Mouse (Mus musculus) gastrocnemius, postnatal 10 days (tissue): ENCODE measurements around the gene Ncbp2. TPM values are rescaled to one million over a fixed set of nuclear protein-coding genes. Genes with fewer than 3 reads are reported as not detected.
"Not testable (repeated sequence)": the region's sequence is repeated elsewhere in the genome, so short reads cannot be mapped to it uniquely, and the experiment has no call there.

ENCODE experiments used
- DNase-seq: peaks from one replicate; pipeline ENCODE4 v3.0.0; 2021; ENCODE audit warnings: mixed read lengths
- total RNA-seq, 2 experiments: library from RNA; stranded (reverse); gene quantifications; 2 replicates each; pipeline ENCODE4 v1.2.3; 2021

Ncbp2 gene
- total RNA-seq, 2 experiments from 2014 or later, result 18.7 to 23.6 TPM

- no peak for DNase-seq
These were observed 13.7 kb upstream of the Ncbp2 start for GRCm38 (mm10) chr16:31934550-31935010.

GRCm38 (mm10) chr16:31935091-31935979, 13.0 kb upstream of the Ncbp2 start:
- DNase-seq, result no peak

DNA sequence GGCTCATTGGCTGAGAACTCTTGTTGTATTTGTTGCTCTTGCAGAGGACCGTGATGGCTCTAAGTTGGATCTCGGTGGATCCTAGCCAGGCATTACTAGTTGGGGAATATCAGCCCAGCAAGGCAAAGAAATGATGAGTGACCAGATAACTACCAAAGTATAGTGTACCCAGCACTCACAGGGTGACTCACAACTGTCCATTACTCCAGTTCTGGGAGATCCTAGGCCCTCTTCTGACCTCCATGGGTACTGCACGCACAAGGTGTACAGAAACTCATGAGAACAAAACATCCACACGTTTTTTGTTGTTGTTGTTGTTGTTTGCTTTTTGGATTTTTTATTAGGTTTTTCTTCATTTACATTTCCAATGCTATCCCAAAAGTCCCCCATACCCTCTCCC, 11.7 kb upstream of the Ncbp2 start:
- no peak for DNase-seq

DNA sequence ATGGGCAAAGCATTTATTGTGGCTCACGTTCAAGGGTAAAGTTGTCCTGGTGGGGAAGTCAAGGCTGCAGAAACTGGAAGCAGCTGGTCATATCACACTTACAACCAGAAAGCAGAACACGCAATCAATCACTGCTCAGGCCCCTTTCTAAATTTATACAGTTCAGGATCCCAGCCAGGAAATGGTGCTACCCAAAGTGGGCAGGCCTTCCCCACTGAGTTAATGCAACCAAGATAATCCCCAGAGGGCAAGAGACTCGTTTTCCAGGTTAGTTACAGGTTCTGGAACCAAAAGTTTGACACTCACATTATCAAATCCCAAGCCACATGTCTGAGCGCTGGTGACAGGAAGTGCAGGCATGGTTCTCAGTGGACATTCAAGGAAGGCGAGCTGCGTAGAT, 9.5 kb upstream of the Ncbp2 start:
- DNase-seq, result no peak

DNA sequence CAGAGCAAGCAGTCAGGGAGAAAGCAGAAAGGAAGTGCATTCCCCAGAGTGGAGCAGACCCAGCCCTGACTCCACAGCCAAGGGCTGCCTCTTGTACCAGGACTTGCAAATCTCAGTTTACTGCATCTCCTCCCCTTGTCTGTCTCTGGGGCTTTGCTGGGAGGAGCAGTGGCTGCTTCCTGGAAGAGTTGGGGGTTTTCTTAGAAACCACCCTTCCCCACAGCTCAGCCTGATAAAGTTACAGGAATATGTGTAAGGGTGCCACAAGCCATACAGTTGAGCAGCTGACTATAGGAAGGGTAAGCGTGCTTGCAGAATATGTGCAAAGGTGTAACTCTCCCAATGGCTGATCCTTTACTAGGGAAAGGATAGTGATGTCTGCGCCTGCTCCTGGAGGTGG, 7.7 kb upstream of the Ncbp2 start:
- DNase-seq, result no peak

- peak; percentile 83 for DNase-seq
These were observed 4.3 kb upstream of the Ncbp2 start for GRCm38 (mm10) chr16:31943980-31944379.

- no peak for DNase-seq
These were observed 3.5 kb upstream of the Ncbp2 start for GRCm38 (mm10) chr16:31944698-31945255.

GRCm38 (mm10) chr16:31945372-31945771, 2.9 kb upstream of the Ncbp2 start:
- DNase-seq, result no peak

DNA sequence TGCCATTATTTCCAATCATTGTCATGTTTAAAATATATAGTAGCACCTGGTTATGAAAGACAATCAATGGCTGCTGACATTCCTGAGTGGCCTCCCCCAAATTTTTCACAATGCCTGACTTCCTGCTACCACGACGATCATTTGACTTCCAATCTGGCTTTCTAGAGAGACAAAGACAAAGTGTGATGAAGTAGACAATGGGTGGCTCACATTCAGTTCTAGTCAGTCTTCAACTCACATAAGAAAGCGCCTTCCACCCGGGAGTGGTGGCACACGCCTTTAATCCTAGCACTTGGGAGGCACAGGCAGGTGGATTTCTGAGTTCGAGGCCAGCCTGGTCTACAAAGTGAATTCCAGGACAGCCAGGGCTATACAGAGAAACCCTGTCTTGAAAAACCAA, 2.3 kb upstream of the Ncbp2 start:
- not testable (repeated sequence) for DNase-seq

GRCm38 (mm10) chr16:31947333-31947732, 980 bp upstream of the Ncbp2 start:
- DNase-seq, result no peak

- DNase-seq, result no peak
These were observed 404 bp upstream of the Ncbp2 start for GRCm38 (mm10) chr16:31947901-31948316.

GRCm38 (mm10) chr16:31963224-31963623, 14.9 kb downstream of the Ncbp2 start:
- DNase-seq, result no peak

- DNase-seq, result no peak
These were observed 26.9 kb downstream of the Ncbp2 start for GRCm38 (mm10) chr16:31975258-31975657.

GRCm38 (mm10) chr16:31979501-31979900, 31.2 kb downstream of the Ncbp2 start:
- no peak for DNase-seq

DNA sequence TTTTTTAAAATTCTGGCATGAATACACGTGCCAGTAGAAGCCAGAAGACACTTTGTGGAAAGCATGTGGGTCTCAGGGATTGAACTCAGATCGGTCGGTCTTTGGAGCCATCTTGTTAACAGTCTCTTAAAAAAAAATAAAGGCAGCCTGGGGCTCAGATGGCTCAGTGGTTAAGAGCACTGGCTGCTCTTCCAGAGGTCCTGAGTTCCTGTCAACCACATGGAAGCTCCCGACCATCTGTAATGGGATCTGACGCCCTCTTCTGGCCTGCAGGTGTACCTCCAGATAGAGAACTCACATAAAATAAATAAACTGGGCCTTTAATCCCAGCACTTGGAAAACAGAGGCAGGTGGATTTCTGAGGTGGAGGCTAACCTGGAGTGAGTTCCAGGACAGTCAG, 32.6 kb downstream of the Ncbp2 start:
- DNase-seq, result no peak

GRCm38 (mm10) chr16:31992039-31992438, 43.7 kb downstream of the Ncbp2 start:
- no peak for DNase-seq

GRCm38 (mm10) chr16:31993195-31993594, 44.9 kb downstream of the Ncbp2 start:
- no peak for DNase-seq

DNA sequence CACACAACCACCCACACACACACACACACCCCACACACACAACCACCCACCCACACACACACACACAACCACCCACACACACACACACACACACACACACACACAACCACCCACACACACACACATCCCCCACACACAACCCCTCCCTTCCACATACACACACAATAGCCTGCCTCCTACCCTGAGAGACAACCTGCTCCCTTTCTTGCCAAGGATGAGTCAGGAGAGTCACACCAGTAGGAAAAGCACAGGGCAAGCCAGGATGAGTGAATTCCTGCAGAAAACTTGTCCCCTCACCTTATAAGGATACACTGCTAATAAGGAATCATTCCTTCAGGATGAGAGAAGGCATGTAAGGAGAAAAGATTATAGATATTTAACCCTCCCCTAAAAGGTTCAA, 45.6 kb downstream of the Ncbp2 start:
- DNase-seq, result no peak

GRCm38 (mm10) chr16:31996371-31996770, 48.1 kb downstream of the Ncbp2 start:
- no peak for DNase-seq

DNA sequence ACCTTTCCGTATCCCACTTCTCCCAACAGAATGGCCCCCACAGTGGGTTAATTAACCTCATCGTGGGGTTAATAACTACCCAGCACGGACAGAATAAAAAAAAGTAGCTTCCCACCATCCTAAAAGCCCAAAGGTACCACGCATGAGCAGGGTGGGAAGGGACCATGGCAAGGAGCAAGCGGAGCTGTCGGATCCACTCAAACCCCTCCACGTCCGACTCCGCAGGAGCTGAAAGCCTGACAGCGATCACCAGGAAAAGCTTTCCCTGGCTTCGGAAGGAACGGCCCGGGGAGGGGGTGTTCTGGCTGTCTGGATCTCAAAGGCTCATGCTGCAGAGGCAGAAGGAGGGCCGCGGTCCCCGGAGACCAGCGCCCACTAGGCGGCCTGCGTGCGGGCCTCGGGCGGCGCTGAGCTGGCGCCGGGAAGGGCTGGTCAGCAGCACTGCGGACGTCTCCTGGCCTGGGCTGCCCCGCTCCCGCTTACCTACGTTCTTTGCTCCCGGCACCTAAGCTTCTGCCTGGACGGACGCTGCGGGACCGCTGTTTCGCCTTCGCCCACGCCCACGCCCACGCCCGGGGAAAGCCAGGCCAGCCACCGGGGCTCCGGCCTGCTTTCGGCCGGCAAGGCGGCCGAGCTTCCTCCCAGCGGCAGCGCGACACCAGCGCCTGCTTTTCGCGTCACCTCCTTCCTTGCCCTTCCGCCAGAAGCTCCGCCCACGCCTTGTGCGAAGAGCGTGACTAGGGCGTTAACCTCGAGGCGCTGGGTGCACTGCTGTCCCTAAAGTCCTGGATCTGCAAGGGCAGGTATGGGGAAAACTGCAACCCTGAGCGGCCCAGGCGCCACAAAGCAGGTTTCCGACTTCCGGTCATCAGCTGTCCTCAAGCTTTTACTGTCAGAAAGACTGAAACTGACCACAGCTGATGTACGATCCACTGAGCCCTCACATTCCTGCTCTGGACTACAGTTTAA, 54.5 kb downstream of the Ncbp2 start, which contains the start of gene Senp5:
Senp5 (minus strand) TSS at position 779 of the 969 bp plus-strand sequence.
- DNase-seq, result peak; percentile 88

DNA sequence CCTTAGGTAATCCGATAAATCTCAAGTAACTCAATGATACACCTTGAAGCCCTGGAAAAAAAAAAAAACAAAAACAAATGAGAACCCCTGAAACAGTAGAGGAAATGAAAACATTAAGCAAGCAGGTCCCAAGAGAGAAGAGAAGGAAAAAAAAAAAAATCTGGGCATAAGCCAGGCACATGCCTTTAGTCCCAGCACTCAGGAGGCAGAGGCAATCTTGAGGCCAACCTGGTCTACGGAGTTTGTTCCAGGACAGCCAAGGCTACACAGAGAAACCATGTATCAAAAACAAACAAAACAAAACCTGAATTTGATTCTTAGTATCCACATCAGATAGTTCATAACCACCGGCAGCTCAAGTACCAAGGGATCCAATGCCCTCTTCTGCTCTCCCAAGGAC, 56.4 kb downstream of the Ncbp2 start:
- no peak for DNase-seq

DNA sequence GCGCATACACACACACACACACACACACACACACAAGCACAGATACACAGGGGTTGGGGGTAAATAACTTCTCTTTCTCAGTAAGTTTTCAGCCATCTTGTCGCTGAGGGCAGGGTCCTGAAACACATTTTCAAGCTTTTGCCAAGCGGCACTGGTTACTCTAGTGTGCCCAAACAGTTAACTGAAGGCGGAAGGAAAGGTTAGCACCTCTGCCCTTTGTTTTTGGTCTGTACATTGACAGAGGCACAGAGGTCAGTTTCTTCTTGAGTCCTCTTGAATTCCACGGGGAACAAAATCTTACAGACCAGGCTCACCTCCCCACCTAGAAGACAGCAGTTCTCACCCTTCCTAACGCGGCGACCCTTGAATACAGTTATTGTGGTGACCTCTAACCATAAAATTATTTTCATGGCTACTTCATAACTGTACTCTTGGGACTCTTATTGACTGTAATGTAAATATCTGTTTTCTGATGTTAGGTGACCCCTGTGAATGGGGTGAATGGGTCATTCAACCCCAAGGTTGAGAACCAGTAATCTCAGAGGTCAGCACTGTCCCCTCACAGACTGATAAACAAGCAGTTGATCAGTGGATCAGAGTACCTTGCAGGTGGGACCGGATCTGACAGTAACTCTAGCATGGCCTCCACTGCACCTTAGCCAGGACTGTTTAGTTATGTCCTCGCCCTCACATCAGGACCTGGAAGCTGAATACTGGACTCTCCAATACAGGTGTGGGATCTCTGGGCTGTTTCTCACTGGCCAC, 60.4 kb downstream of the Ncbp2 start:
- no peak for DNase-seq
